Mouse (Mus musculus) thymus, postnatal 25 days (tissue): ENCODE measurements at regions not wholly inside any gene's neighbourhood (a gene's known extent, or its start where the extent isn't known, plus 50 kb on each side); places are given as distances from the start of the nearest gene placed in this dataset.

Source experiments
- DNase-seq: peaks from one replicate; pipeline ENCODE4 v3.0.0; 2022

GRCm38 (mm10) chr13:111030111-111030510, 224.7 kb upstream of the Actbl2 start:
- no peak for DNase-seq

DNA sequence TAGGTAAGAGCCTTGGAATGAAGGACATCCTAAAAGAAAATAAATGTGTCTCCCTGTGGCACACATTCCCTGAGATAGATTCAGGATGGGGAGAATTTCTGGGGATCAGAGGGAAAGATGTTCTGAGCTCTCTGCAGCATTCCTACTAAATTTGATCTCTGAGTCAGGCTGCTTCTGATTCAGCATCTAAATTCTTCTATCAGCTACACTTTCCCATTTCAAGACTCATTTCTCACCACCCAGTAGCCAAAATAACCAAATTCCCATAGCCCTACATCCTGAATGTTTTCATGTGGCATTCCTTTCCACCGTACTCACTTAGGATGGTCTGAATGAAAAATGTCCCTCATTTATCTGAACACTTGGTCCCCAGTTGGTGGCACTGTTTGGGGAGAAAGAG, 223.2 kb upstream of the Actbl2 start:
- no peak for DNase-seq

GRCm38 (mm10) chr13:111043637-111044036, 211.2 kb upstream of the Actbl2 start:
- DNase-seq, result no peak

- no peak for DNase-seq
Measured at GRCm38 (mm10) chr13:111044328-111045002, 210.3 kb upstream of the Actbl2 start.

DNA sequence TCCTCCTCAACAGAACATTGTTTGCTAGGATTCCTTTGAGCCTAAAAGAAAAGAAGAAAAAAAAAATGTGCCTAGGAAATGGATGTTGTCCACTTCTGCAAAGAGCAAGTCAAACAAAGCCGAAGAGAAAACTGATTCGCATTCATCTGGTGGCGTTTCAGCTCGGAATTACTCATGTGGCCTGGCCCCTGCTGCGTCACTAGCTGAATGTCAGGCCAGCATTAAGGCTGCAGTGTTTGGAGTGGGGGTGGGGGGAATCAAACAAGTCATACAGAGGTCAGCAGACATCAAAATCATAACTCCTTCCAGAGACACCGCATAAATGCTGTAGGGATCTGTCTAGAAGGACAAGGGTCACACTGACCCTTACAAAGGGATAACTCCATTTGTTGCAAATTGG, 204.7 kb upstream of the Actbl2 start:
- DNase-seq, result no peak

DNA sequence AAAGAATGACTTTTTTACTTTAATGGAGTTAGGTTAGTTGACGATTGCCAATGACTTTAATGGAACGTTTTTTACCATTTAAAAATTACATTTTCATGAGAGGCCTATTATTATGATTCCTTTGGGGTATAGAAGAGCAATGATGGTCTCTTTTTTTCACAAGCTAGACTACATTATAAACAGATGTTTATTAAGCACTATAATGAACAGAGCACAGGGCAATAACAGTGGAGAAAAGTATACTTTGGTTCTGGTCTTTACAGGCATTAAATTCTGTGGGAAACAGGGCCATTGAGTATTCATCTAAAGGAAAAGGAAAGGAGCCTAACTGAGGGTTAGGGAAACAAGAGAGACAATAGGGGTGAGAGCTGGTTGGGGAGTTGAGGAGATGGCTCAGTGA, 199.0 kb upstream of the Actbl2 start:
- no peak for DNase-seq

DNA sequence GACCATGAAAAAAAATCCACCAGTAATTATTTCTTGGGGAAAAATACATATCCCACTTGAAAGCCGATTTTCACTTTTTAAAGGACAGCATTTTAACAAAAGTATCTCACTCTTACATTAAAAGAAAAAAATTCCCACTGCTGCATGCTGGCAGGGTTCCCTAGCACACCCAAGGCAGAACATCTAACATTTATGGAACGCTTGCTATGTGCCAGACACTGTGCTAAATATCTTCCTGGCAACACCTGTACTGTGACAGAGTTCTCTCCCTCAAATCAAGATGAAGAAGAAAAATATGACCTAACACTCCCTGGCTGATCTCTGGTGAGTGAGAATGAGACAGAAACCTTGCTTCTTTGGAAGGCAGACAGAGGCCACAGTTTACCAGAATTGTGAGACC, 167.1 kb upstream of the Actbl2 start:
- no peak for DNase-seq

DNA sequence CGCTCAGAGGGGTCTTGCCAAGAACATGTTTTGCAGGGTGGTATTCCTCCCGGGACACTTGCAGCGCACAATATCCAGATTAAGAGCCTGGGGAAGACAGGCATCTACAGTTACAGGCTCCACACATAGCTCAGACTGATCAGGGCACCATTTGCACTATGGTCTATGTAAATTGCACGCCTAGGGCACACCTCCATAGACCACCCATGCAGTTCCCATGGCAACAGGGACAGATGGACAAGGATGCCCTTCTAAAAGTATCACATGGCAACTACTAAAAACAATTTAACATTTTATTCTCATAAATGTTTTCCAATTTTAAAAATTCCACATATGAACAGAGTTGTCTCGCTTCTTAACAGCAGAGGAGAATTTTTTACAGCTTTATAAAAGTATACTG, 158.7 kb upstream of the Actbl2 start:
- DNase-seq, result no peak

- DNase-seq, result no peak
Measured at GRCm38 (mm10) chr13:111097336-111097735, 157.5 kb upstream of the Actbl2 start.

- no peak for DNase-seq
Measured at GRCm38 (mm10) chr13:111098738-111099137, 156.1 kb upstream of the Actbl2 start.

GRCm38 (mm10) chr13:111099252-111099651, 155.6 kb upstream of the Actbl2 start:
- no peak for DNase-seq

DNA sequence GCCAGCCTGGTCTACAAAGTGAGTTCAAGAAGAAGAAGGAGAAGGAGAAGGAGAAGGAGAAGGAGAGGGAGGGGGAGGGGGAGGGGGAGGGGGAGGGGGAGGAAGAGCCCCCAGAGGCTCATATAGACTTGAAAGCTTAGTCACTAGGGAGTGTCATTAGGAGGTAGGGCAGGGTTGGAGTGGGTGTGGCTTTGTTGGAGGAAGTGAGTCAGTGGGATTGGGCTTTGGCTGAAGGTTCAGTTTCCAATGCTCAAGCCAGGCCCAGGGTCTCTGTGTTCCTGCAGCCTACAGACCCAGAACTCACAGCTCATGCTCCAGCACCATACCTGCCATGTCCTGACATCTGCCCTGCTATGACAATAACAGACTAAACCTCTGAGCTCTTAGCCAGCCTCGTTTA, 154.4 kb upstream of the Actbl2 start:
- no peak for DNase-seq

DNA sequence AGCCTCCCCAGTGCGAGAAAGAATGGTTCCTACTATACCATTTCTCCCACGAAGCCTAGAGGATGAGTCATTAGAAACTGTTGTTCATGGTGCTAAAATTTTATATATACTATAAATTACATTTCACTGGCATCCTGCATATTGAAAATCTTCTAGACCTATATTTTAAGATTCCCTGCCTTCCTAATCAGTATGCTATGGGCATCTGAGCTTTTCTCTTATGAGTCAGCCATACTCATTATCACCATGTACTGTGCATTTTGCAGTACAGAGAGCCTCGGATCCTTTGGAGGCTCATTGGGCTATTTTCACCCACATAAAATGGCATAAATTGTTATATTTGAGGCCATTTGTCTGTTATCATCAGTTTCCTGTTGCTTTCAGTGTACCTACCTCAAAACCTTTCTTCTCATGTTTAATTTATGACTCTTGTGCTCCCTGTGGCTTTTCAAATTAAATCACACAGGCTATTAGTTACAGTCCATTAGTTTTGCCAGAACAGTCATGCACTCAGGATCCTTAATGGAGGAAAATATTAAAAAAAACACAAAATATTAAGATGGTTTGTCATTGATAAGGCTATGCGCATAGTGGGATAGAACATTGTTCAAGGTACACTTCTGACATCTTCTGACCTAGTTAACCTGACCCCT, 150.1 kb upstream of the Actbl2 start:
- no peak for DNase-seq

DNA sequence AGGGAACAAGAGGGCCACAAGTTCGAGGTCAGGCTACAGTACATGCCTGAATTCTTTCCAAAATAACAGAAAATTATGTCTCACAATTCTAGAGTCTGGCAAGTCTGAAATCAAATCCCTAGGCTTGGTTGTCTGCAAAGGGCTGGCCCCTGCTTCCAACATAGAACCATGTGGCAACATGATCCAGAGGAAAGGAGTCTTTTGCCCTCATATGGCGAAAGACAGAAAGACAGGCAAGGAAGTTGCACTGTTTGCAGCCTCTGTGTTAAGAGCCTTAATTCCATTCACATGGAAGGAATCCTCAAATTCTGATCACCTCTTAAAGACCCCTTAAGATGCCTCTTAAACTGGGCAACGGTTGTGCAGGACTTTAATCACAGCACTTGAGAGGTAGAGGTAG, 123.7 kb upstream of the Actbl2 start:
- no peak for DNase-seq

DNA sequence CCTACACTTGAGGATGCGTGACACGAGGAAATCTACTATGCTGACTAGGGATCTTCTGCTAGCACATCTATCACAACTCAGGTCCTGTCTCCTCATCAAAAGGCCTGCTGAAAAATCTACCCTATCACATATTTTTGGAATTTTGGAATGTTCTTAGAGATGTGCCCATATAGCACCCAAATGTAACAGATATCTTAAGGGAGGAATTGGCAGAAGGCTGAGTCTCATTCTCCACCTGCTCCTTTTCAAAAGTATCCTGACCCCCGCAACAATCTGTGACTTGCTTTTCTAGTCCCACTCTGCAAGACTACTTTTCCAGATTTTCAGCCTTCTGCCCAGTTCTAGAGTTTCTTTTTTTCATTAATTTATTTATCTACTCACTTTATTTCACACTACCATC, 118.4 kb upstream of the Actbl2 start:
- DNase-seq, result no peak

GRCm38 (mm10) chr13:111142757-111143420, 111.9 kb upstream of the Actbl2 start:
- DNase-seq, result no peak

- no peak for DNase-seq
Measured at GRCm38 (mm10) chr13:111144721-111145120, 110.1 kb upstream of the Actbl2 start.

GRCm38 (mm10) chr13:111157921-111158638, 96.7 kb upstream of the Actbl2 start:
- no peak for DNase-seq

DNA sequence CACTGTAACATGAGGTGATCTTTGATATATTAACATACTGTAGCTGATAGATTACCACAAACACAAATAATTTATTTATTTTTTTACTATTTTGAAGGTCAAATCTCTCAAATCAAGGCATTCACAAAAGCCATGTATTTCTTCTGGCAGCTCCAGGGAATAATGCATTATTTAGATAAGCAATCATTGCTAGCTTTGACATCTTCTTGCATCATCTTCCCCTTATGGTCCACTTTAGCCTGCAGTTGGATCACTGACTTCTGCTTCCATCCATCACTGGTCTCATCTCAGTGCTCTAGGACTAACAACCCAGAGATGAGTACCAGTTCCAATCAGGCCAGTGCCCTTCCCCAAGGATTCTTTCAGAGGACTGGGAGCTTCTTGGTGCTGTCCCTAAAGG, 95.3 kb upstream of the Actbl2 start:
- DNase-seq, result no peak

- no peak for DNase-seq
Measured at GRCm38 (mm10) chr13:111165538-111165937, 89.3 kb upstream of the Actbl2 start.

- no peak for DNase-seq
Measured at GRCm38 (mm10) chr13:111170269-111171165, 84.3 kb upstream of the Actbl2 start.

DNA sequence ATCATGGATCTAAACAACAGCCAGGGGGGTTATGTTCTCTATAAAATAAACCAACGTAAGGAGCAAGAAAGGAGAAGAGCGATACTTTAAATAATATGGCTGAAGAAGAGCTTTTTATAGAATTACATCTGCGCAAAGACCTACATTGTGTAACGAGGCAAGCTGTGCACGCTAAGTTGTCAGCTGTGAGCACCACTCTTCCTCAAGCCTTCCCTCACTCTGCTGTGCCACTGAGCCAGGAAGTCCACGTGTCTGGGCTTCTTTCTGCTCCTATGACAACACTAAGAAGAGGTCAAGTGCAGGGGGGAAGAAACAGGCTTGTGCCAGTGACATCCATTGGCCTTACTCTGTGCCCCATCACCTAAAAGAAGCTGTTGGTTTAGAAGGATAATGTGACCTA, 75.6 kb upstream of the Actbl2 start:
- no peak for DNase-seq

DNA sequence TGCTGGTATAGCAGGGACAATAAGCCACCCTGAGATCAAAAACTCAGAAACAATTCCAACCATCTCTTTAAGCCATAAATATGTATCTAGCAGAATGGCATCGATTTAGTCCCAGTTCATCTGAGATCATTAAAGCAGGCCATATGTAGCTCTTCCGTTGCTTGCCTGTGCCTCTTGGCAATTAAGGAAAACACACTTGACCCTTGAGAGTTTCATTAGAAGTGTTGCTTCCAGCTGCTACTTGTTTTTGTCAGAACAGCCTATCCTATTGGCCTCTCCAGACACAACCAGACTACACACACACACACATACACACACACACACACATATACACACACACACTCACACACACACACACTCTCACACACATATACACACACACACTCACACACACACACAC, 71.5 kb upstream of the Actbl2 start:
- no peak for DNase-seq
